ENCODE assay signal across 9 mouse cellular contexts in genomic region chr9:72925021-72925934, GRCm38 (mm10). TPM values are rescaled to one million over a fixed set of nuclear protein-coding genes. Genes with fewer than 3 reads are reported as not detected.
DNase-seq lines count a peak whose midpoint lies in the region; ATAC-seq and TF ChIP-seq lines count a peak whose summit lies in the region.
"Had no signal": no experiment of that assay in that cellular context is flagged by ENCODE, and none has a peak within 500 bp of the region (broad histone marks: within the 10 kb centered on the region; RNA-seq: fewer than 3 reads in every experiment).

TSS of gene Pygo1 (plus strand) at chr9:72925645.

- peaks cover 8% of the 10 kb centered on the region for H3K4me1 ChIP-seq in intestine, embryonic 14.5 days (replicated peaks; ENCODE audit: control insufficient read depth, insufficient read depth, low read length)
- peaks cover 17% of the 10 kb centered on the region for H3K4me1 ChIP-seq in limb, embryonic 14.5 days (ENCODE audit: control insufficient read depth, insufficient read depth, low read length)
- H3K4me1 ChIP-seq in midbrain, postnatal 0 days (ENCODE audit: insufficient read depth, low read length) = peaks cover 6% of the 10 kb centered on the region

- peak within 1 kb of the TSS; percentile 87 for H3K27ac ChIP-seq in intestine, embryonic 14.5 days (ENCODE audit: low read depth)
- H3K27ac ChIP-seq in limb, embryonic 14.5 days (replicated peaks; ENCODE audit: low read depth, low read length) = peak within 1 kb of the TSS; percentile 95
- H3K27ac ChIP-seq in midbrain, postnatal 0 days (ENCODE audit: low read depth, low read length) = peak within 1 kb of the TSS; percentile 84

- peak within 1 kb of the TSS; percentile 64 for H3K4me3 ChIP-seq in intestine, embryonic 14.5 days (ENCODE audit: low read depth, low read length)
- peak within 1 kb of the TSS; percentile 83 for H3K4me3 ChIP-seq in limb, embryonic 14.5 days (replicated peaks; ENCODE audit: low read length)
- H3K4me3 ChIP-seq in midbrain, postnatal 0 days (ENCODE audit: low read depth, low read length) = peak within 1 kb of the TSS; percentile 85

- H3K27me3 ChIP-seq in intestine, embryonic 14.5 days (replicated peaks; ENCODE audit: control insufficient read depth, insufficient read depth, low read length) = no peaks in the 10 kb centered on the region
- no peaks in the 10 kb centered on the region for H3K27me3 ChIP-seq in limb, embryonic 14.5 days (ENCODE audit: control insufficient read depth, insufficient read depth, low read length)
- H3K27me3 ChIP-seq in midbrain, postnatal 0 days (ENCODE audit: insufficient read depth, low read length) = no peaks in the 10 kb centered on the region

- DNase-seq in kidney, adult 18-20 months = peak; percentile 14
- DNase-seq in kidney, adult 9 months = no peak
- peak; percentile 63 for DNase-seq in embryo, embryonic 10 days (ENCODE audit: low spot score)
- peak; percentile 59 for DNase-seq in gastrocnemius, postnatal 25 days
- DNase-seq in intestine, embryonic 14.5 days (ENCODE audit: low spot score) = peak; percentile 75
- peak; percentile 20 for DNase-seq in limb, embryonic 14.5 days (ENCODE audit: low spot score)
- DNase-seq in midbrain, postnatal 0 days (ENCODE audit: low spot score) = peak; percentile 43
- DNase-seq in thymus, postnatal 25 days = peak; percentile 15

- 0 out of 2 replicates have a peak, but pooled peaks cover 3% of the 10 kb centered on the region for H3K36me3 ChIP-seq in intestine, embryonic 14.5 days (ENCODE audit: control insufficient read depth, insufficient read depth, low read length)
- no peaks in the 10 kb centered on the region for H3K36me3 ChIP-seq in limb, embryonic 14.5 days (ENCODE audit: control insufficient read depth, insufficient read depth, low read length)
- H3K36me3 ChIP-seq in midbrain, postnatal 0 days (ENCODE audit: insufficient read depth, low read length) = no peaks in the 10 kb centered on the region

- no peak for TF ChIP-seq POLR2A in limb, embryonic 14.5 days (IDR thresholded peaks at IDR 0.05; ENCODE audit: borderline replicate concordance, extremely low read depth, insufficient read depth, insufficient read length)

- peak within 1 kb of the TSS; percentile 93 for H3K9ac ChIP-seq in intestine, embryonic 14.5 days (ENCODE audit: low read length)
- peak within 1 kb of the TSS; percentile 99 for H3K9ac ChIP-seq in limb, embryonic 14.5 days (ENCODE audit: low read depth, low read length, severe bottlenecking)
- peak within 1 kb of the TSS; percentile 96 for H3K9ac ChIP-seq in midbrain, postnatal 0 days (replicated peaks; ENCODE audit: low read length, poor library complexity, severe bottlenecking)

- H3K4me2 ChIP-seq in intestine, embryonic 14.5 days (ENCODE audit: low read length) = peak within 1 kb of the TSS; percentile 84
- H3K4me2 ChIP-seq in limb, embryonic 14.5 days (replicated peaks; ENCODE audit: low read depth, low read length, severe bottlenecking) = peak within 1 kb of the TSS; percentile 73
- H3K4me2 ChIP-seq in midbrain, postnatal 0 days (ENCODE audit: low read depth, low read length, poor library complexity, severe bottlenecking) = peak within 1 kb of the TSS; percentile 95

- peak; percentile 86 for ATAC-seq in intestine, embryonic 14.5 days (replicated peaks; ENCODE audit: low FRiP score, low TSS enrichment, low read depth)
- ATAC-seq in limb, embryonic 14.5 days (ENCODE audit: low FRiP score, low read depth) = peak; percentile 83
- ATAC-seq in midbrain, postnatal 0 days (ENCODE audit: low FRiP score) = peak; percentile 80

- no peaks in the 10 kb centered on the region for H3K9me3 ChIP-seq in intestine, embryonic 14.5 days (ENCODE audit: control insufficient read depth, low read length)
- no peaks in the 10 kb centered on the region for H3K9me3 ChIP-seq in limb, embryonic 14.5 days (ENCODE audit: control insufficient read depth, low read length)
- no peaks in the 10 kb centered on the region for H3K9me3 ChIP-seq in midbrain, postnatal 0 days (ENCODE audit: low read length)

- TF ChIP-seq CTCF in midbrain, postnatal 0 days (IDR thresholded peaks at IDR 0.05) = no peak

- under 1% methylated on average over 78 of the region's 108 CpGs for WGBS in intestine, embryonic 14.5 days
- WGBS in limb, embryonic 14.5 days = 0% methylated on average over 57 of the region's 108 CpGs
- under 1% methylated on average over 79 of the region's 108 CpGs for WGBS in midbrain, postnatal 0 days

RNA-seq across cellular contexts. Expression of gene Pygo1, which starts in this region (rescaled TPM):
- 1 to 10 TPM; 6.9 to 8.3 TPM for total RNA-seq in gastrocnemius, postnatal 25 days (2021)
- 4.6 and 5.1 TPM in 2 replicates for polyA plus RNA-seq in intestine, embryonic 14.5 days (2014; fragmentation: Nextera tagmentation; extraction: Ambion mirVana)
- polyA plus RNA-seq in limb, embryonic 14.5 days (2012; rRNA removed) = 11.0 and 11.2 TPM in 2 replicates
- polyA plus RNA-seq in limb, embryonic 14.5 days (2014; fragmentation: Nextera tagmentation; extraction: Ambion mirVana) = 8.4 and 10.4 TPM in 2 replicates
- total RNA-seq in midbrain, postnatal 0 days (2014; rRNA removed) = 40.1 and 45.9 TPM in 2 replicates
- 8.3 and 9.3 TPM in 2 replicates for polyA plus RNA-seq in midbrain, postnatal 0 days (2015; fragmentation: Nextera tagmentation; extraction: Ambion mirVana)
- total RNA-seq: hematopoietic stem cell, adult 5-6 weeks had no signal
